Mouse (Mus musculus) neural tube, embryonic 14.5 days (tissue): ENCODE results near the gene Gm20388. TPM values are rescaled to one million over a fixed set of nuclear protein-coding genes. Genes with fewer than 3 reads are reported as not detected.

Source experiments
- ATAC-seq: fragments of 200-750 bp; cut with Nextera tagmentation; 2 replicates; pipeline ENCODE4 v1.8.0; 2017; ENCODE audit warnings: low read depth, mild to moderate bottlenecking, moderate TSS enrichment, moderate library complexity
- H3K27ac ChIP-seq: fragments of 300-500 bp; sonication (generic); 2 replicates; pipeline ENCODE4 v1.5.1; 2014; ENCODE audit warnings: low read depth, mild to moderate bottlenecking, control low read depth, low read length, moderate library complexity, mixed read lengths
- H3K27me3 ChIP-seq: fragments of 300-500 bp; sonication (generic); 2 replicates; pipeline ENCODE4 v1.6.1; 2014; ENCODE audit warnings: low read length; ENCODE audit not compliant: control insufficient read depth, insufficient read depth
- H3K36me3 ChIP-seq: fragments of 300-500 bp; sonication (generic); 2 replicates; pipeline ENCODE4 v1.6.1; 2014; ENCODE audit warnings: low read length, mixed read lengths; ENCODE audit not compliant: control insufficient read depth, insufficient read depth
- H3K4me1 ChIP-seq: fragments of 300-500 bp; sonication (generic); 2 replicates; pipeline ENCODE4 v1.6.1; 2014; ENCODE audit warnings: low read length; ENCODE audit not compliant: control insufficient read depth, insufficient read depth
- H3K4me2 ChIP-seq: fragments of 300-500 bp; sonication (generic); 2 replicates; pipeline ENCODE4 v1.6.1; 2014; ENCODE audit warnings: mild to moderate bottlenecking, low read depth, low read length, control low read depth
- H3K4me3 ChIP-seq: fragments of 300-500 bp; sonication (generic); 2 replicates; pipeline ENCODE4 v1.5.1; 2014; ENCODE audit warnings: low read depth, low read length, control low read depth, mixed read lengths
- H3K9ac ChIP-seq: fragments of 300-500 bp; sonication (generic); replicated peaks from 2 replicates; pipeline ENCODE4 v1.6.1; 2014; ENCODE audit warnings: low read depth, mild to moderate bottlenecking, control low read depth, low read length, mixed read lengths
- H3K9me3 ChIP-seq: fragments of 300-500 bp; sonication (generic); 2 replicates; pipeline ENCODE4 v1.6.1; 2016; ENCODE audit warnings: low read length; ENCODE audit not compliant: control insufficient read depth
- WGBS: fragments of 180-500 bp; shearing (Covaris S2); extraction: QIAGEN DNeasy Blood & Tissue Kit; methylation state at CpG from one replicate; pipeline ENCODE4 v1.1.7; 2014; 5-methylcytosine and 5-hydroxymethylcytosine counted together
- polyA plus RNA-seq: library from polyadenylated mRNA; unstranded; fragments of >200 nt; fragmentation: Nextera tagmentation; extraction: Ambion mirVana; gene quantifications from 2 replicates; pipeline ENCODE4 v1.2.1, GENCODE M21; 2014

Gene Gm20388
- polyA plus RNA-seq, 1 experiment from 2014 or later: 10.3 TPM

DNA sequence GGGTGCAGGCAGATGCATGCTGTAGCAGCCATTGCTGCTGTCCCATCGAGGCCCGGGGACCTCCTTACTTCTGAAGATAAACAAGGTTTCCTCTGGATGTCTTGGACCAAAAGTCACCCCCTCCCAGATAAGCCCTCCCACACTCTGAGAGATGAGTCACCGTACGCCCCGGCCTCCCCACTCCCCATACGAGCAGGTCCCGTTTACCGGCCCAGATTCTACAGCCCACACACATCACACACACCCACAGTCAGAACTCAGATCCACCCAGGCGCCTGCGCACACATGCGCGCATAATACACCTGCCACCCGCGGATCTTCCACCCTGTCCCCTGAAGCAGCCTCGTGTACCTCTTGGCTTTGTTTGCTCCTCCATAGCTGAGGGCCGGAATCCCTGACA lies 1823.6 kb downstream of the Gm20388 start:
- 89% methylated on average over 16 of the region's 16 CpGs for WGBS
- no peak for ATAC-seq

DNA sequence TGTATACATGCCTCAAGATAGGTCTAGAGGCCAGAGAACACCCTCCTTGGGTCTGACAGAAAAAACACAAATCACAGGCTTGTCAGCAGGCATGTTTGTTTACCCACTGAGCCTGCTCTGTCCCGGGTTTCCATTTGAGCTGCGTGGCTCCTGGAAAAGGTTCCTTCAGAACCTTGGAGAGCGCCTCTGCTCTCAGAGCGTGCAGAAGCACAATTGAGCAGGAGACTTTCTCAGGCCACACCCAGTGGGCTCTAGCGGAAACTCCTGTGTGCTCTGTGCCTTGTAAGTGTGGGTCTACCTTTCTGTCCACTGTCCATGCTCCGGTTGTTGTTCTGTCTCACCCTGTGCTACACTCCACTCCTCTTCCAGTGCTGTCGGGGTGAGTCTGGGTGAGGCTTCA lies 1825.6 kb downstream of the Gm20388 start:
- no peak overlapping the region for H3K27ac ChIP-seq
- no peak overlapping the region for H3K9ac ChIP-seq
- H3K4me3 ChIP-seq: no peak overlapping the region
- peaks cover under 1% of the 10 kb centered on the region for H3K27me3 ChIP-seq
- no peak overlapping the region for H3K4me2 ChIP-seq
- H3K4me1 ChIP-seq: peaks cover 15% of the 10 kb centered on the region
- WGBS: 18% methylated on average over 7 of the region's 7 CpGs
- H3K36me3 ChIP-seq: no peaks in the 10 kb centered on the region
- H3K9me3 ChIP-seq: no peaks in the 10 kb centered on the region
- ATAC-seq: no peak

More for the DNA sequence above, 1823.6 kb downstream of the Gm20388 start:
- no peaks in the 10 kb centered on the region for H3K9me3 ChIP-seq
- H3K9ac ChIP-seq: no peak overlapping the region
- peaks cover 4% of the 10 kb centered on the region for H3K27me3 ChIP-seq
- H3K27ac ChIP-seq: no peak overlapping the region
- no peak overlapping the region for H3K4me2 ChIP-seq
- no peaks in the 10 kb centered on the region for H3K36me3 ChIP-seq
- H3K4me3 ChIP-seq: no peak overlapping the region
- H3K4me1 ChIP-seq: peaks cover 15% of the 10 kb centered on the region

DNA sequence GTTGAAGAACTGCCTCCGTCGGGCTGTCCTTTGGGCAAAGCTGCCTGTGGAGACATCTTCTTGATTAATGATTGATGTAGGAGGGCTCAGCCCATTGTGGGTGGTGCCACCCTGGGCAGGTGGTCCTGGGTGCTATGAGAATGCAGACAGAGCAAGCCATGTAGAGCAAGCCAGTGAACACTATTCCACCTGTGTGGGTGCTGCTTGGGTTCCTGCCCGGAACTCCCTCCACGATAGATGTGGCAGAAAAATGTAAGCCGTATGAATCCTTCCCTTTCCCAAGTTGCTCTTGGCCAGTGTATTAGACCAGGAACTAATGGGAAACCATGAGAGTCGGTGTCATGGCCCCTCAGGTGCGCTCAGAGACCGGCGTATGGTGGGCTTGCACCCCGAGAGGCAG lies 1830.1 kb downstream of the Gm20388 start:
- Histone ChIP-seq H3K9me3 (no peaks in the 10 kb centered on the region), H3K27me3 (no peaks in the 10 kb centered on the region), H3K4me2 (no peak overlapping the region), H3K27ac (no peak overlapping the region), H3K4me1 (no peaks in the 10 kb centered on the region), H3K4me3 (no peak overlapping the region), H3K9ac (no peak overlapping the region), H3K36me3 (no peaks in the 10 kb centered on the region)
- 86% methylated on average over 10 of the region's 10 CpGs for WGBS
- no peak for ATAC-seq

DNA sequence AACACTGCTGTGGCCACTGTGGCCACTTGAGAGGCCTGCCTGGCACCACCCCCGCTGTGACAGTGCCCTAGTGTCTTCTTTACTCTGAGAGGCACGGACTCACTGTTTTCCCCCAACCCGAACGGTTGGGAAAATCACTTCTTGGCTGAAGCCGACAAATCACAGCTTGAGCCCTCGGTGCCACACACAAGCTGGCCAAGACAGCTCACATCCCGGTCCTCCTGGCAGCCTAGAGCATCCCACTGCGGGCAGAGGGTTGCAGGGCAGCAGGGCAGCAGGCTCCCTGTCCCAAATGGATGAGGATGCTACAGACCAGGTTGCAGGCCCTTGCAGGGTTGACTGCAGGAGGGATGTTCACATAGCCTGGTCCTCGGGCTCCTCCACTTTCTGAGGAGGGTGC lies 1838.9 kb downstream of the Gm20388 start:
- H3K4me1 ChIP-seq: no peaks in the 10 kb centered on the region
- no peaks in the 10 kb centered on the region for H3K9me3 ChIP-seq
- no peak overlapping the region for H3K4me2 ChIP-seq
- H3K36me3 ChIP-seq: no peaks in the 10 kb centered on the region; the same call in 1 of the 2 replicates
- H3K27me3 ChIP-seq: no peaks in the 10 kb centered on the region
- no peak overlapping the region for H3K4me3 ChIP-seq
- WGBS: 83% methylated on average over 9 of the region's 9 CpGs
- no peak overlapping the region for H3K9ac ChIP-seq
- H3K27ac ChIP-seq: no peak overlapping the region
- no peak for ATAC-seq

DNA sequence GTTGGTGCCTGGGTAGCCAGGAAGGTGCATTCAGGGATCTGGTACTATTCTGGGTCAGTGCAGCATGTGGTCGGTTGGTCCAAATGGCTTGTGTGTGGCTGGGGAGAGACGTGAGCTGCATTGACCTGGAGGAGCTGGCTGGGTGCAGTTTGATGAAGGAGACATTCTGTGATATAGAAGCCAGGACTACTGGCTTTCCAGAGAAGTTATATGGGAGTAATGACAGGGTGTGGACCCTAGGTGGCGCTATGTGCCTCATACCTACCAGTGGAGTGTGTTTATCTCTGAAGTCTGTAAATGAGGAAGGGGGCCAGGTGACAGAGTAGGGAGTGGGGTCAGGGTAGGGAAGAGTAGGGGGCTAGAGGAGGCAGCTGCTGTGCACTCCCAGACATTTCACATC lies 1839.9 kb downstream of the Gm20388 start:
- Histone ChIP-seq H3K9me3 (no peaks in the 10 kb centered on the region), H3K27ac (no peak overlapping the region), H3K27me3 (no peaks in the 10 kb centered on the region), H3K36me3 (no peaks in the 10 kb centered on the region; the same call in 1 of the 2 replicates), H3K4me2 (no peak overlapping the region), H3K9ac (no peak overlapping the region), H3K4me3 (no peak overlapping the region), H3K4me1 (no peaks in the 10 kb centered on the region)
- WGBS: 48% methylated on average over 3 of the region's 3 CpGs
- ATAC-seq: no peak

DNA sequence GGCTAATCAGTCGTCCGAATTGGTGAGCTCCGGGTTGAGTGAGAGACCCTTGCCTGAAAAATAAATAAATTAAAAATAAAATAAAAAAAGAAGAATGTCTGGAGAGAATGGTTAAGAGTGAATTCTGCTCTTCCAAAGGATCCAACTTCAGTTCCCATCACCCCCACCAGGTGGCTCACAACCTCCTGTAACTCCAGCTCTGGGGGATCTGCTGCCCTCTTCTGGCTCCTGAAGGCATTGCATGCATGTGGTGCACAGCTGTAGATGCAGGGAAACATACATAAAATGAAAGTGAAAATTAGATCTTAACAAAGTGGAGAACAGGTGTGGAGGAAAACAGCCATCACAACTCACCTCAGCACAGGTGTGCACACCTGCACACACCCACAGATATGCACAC lies 1840.8 kb downstream of the Gm20388 start:
- Histone ChIP-seq H3K4me3 (no peak overlapping the region), H3K36me3 (no peaks in the 10 kb centered on the region; the same call in 1 of the 2 replicates), H3K27ac (no peak overlapping the region), H3K27me3 (no peaks in the 10 kb centered on the region), H3K9me3 (no peaks in the 10 kb centered on the region), H3K4me1 (no peaks in the 10 kb centered on the region), H3K9ac (no peak overlapping the region), H3K4me2 (no peak overlapping the region)
- ATAC-seq: no peak
- WGBS: 21% methylated on average over 3 of the region's 3 CpGs

DNA sequence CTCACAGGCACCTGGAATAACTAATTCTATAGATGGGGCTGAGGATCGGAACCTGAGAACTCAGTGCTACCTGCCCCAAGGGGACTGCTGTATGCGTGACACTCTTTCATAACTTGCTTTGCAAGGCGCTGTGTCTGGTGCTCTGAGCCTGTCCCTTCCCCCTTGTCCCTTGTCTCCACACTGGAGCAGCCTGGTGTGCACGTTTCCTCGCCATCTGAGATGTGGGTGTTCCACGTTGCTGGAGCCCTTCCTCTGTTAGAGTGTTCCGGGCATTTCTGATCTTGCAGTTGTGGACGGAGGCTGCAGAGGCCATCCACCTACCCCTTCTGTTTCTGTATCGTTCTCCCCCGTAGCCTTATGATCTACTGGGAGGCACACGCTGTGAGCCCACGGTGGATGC lies 1847.8 kb downstream of the Gm20388 start:
- Histone ChIP-seq H3K27ac (no peak overlapping the region), H3K4me1 (no peaks in the 10 kb centered on the region), H3K27me3 (no peaks in the 10 kb centered on the region), H3K4me3 (no peak overlapping the region), H3K9ac (no peak overlapping the region), H3K9me3 (no peaks in the 10 kb centered on the region), H3K36me3 (no peaks in the 10 kb centered on the region; the same call in 1 of the 2 replicates), H3K4me2 (no peak overlapping the region)
- 86% methylated on average over 12 of the region's 12 CpGs for WGBS
- ATAC-seq: no peak

DNA sequence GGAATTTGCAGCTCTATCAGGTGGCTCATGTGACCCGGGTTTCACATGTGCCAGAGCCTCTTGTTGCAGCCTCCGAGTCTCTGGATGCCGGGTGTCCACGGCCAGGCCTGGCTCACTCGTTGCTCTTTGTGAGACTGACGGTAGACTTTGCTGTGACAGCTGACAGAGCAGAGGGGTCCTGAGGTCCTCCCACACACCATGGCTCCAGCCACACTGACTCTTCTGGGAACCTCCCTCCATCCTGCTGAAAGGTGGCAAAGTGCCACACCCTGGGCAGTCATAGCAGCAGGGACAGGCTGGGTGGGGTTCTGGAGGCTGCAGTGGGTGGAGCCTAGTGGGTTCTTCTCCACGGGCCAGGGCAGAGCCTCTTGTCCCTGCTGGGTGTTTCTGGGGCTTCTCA lies 1849.8 kb downstream of the Gm20388 start:
- no peak overlapping the region for H3K4me3 ChIP-seq
- no peak overlapping the region for H3K27ac ChIP-seq
- no peaks in the 10 kb centered on the region for H3K4me1 ChIP-seq
- no peak for ATAC-seq
- H3K4me2 ChIP-seq: no peak overlapping the region
- H3K9me3 ChIP-seq: no peaks in the 10 kb centered on the region
- no peak overlapping the region for H3K9ac ChIP-seq
- no peaks in the 10 kb centered on the region for H3K27me3 ChIP-seq
- 77% methylated on average over 7 of the region's 7 CpGs for WGBS
- H3K36me3 ChIP-seq: no peaks in the 10 kb centered on the region

DNA sequence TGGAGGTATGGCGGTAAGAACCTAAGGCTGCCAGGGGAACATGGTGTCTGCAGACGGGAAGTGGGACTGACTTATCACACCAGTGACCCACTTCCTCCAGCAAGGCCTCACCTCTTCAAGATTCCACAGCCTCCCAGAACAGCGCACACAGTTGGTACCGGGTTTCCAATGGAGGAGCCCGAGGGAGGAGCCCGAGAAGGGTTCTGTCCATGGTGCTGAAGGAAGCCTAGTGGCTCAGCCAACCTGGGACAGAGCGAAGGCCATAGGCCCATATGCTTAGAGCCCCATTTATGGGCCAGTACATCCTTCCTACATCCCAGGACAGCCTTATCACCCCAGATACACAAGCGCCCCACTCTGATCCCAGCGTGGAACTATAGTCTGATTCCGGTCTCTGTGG lies 1850.8 kb downstream of the Gm20388 start:
- no peak for ATAC-seq
- Histone ChIP-seq H3K4me2 (no peak overlapping the region), H3K9me3 (no peaks in the 10 kb centered on the region), H3K9ac (no peak overlapping the region), H3K4me1 (no peaks in the 10 kb centered on the region), H3K27ac (no peak overlapping the region), H3K36me3 (no peaks in the 10 kb centered on the region), H3K4me3 (no peak overlapping the region), H3K27me3 (no peaks in the 10 kb centered on the region)
- WGBS: 37% methylated on average over 10 of the region's 10 CpGs
